Mouse (Mus musculus): ENCODE data around the gene Cntn5.

Gene Cntn5

DNA sequence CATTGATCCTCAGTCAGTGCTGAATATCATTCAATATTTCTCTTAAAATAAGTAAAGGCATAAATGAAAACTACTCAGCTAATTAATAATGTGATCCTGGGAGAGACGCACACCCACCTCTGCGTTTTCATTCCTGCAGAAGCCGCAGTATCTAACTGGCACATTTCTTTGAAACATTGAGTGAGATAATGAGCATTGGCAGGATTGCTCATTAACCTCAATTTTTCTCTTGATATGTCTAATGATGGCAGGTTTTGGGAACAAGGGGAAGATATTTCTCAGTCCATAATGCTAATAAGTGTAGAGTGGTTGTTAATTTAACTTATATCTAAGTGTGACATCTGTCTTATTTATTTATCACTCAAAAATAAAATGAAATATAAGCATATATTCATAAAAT is 734.0 kb downstream of the Cntn5 start:
- DNase-seq, result no peak

DNA sequence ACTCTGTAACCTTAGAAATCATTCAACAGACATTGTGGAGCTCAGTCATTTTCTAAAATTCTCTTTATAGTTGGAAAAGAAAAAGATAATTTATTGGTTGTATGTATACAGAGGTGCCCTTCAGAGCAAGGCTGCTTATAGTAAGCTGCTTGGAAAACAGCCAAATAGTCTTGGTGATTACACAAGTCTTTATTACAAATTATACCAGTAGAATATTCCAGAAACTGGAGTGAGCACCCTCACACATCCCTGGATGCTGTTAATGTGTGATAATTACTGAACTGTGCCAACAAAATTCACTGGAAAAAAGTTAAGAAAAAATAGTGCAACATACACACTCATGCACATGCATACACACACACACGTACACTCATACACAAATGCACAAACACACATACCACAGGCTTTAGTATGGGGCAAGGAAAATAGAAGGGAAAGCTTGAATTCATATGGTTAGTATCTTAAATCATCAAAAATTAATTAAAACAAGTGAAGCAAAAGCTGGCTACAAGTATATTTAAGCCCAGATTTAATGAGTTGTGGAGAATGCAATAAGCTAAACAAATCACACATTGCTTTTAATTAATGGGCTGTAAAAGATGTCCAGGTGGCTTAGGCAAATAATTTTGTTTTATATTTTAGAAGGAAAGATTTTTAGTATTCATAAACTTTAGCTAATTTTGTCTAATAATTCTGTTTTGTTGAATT is 783.1 kb downstream of the Cntn5 start:
- no peak for DNase-seq

DNA sequence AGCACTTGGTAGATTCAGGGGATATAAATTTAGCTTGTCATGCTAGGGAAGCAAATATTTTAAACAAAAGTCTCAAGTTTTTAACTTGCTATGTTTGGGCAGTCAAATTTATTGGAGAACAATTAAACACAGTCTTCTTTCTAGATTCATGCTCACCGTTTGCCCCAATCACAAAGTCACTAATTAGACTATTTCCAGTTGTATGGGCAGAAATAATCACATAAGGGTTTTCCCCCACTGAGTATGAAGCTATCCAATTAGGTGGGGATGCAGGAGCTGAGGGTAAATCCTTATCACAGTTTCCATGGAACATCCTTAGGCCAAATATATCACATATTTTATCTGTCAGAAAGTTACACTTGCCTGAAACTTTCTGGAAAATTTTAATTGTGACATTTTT is 788.0 kb downstream of the Cntn5 start:
- no peak for DNase-seq

DNA sequence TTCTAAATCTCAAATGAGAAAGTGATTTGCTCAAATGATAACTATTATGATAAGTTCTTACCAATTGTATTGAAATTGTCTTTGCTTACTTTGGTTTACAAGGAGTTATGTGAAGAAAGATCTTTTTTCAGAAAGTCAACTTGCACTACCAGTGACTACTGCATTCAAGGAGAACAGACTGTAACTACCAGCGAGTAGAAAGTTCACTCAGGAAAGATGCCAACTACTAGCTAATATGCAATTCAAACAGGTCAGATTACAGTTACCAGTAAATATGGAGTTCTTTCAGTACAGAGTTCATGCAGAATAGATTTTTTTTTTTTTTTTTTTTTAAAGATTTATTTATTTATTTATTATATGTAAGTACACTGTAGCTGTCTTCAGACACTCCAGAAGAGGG is 795.4 kb downstream of the Cntn5 start:
- DNase-seq, result no peak

DNA sequence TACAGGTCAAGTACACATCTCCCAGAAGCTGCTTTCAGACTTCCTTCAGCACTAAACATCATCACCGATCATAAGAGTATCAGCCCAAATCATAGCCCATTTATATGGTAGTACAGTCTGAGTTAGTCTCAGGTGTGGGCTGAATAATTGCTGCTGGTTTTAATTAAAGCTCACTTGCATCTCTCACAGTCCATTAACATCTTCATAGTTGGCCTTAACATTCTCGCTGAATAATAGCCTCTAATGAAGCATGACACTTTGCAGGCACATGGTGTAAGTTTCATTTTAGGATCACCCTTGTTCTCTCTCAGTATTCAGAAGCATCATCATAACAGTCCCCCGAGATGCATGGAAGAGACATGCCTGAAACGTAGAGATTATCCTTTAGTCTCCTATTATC is 796.7 kb downstream of the Cntn5 start:
- no peak for DNase-seq

DNA sequence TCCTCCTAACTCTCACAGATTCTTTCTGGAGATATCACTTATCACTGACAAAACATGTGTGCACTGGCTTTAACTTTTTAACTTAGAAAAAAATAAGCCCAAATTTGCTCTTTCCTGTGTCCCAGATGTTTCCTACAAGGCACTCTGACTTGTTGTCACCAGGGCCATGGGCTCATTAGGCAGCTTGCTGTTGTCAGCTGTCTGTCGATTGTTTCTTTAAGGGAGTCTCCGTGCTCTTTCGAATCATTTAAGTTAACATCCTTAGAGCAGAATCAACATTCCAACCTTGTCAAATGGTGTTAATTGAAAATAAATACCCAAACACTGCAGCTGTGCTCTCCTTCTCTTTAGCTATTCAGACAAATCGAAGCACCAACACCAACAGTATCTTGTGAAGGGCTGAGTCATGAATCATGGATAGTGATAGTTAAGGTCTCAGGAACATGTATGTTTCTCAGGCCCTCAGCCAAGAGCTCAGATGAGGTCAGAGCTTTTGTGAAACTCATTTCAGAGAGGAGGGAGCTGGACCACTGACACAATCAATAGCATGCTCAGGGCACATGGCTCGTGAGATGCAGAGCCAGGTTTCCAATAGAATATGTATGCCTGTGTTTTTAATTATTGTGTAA is 802.6 kb downstream of the Cntn5 start:
- DNase-seq, result no peak

DNA sequence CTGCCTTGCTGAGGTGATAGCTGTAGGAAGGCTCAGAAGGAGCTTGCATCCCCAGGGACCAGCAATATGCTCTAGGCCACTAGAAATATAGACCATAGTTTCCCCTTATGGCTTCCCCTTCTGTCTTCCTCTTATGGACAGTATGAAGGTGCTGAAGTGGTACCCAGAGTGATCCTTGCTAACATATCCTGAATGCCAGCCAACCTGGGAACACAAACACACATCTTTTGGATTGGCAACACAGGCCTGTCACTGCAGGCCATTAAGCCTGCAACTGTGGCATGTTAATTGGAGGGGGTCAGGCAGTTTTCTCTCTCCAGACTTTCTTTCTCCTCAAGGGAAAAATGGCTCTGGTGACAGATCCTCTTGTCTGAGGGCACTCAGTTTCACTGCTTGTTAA is 828.3 kb downstream of the Cntn5 start:
- no peak for DNase-seq

DNA sequence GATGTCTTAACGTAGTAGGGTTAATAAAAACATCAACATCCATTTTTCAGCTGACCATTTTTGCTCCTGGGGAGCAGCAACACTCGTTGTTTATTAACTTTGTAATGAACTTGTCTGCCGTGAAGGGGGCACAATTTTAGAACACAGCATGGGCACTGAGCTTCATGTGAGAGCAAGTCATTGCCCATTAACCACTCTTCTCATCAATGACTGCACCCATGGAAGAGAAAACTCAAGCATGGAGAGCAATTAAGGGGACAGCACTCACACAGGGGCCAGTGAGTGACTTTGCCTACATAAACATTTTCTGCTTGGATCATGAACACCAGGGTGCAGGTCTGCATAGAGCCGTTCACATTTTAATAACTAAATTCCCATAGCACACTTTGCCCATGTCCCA is 831.2 kb downstream of the Cntn5 start:
- no peak for DNase-seq

DNA sequence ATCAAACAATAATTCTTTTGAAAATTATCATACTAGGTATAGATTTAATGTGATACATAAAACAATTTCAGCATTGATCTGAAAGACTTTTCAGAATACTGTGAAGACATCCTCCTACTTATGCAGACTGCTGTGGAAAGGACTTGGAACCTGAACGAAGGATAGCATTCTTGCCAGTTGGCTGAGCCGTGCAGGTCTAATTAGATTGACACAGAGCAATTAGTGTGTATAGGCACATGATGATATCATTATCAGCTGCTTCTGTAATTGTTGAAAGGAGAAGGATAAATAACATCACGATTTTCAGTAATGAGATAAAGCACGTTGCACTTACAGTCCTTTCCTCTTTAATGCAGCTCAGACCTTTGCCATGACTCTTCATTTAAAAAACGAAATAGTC is 831.7 kb downstream of the Cntn5 start:
- DNase-seq, result no peak

DNA sequence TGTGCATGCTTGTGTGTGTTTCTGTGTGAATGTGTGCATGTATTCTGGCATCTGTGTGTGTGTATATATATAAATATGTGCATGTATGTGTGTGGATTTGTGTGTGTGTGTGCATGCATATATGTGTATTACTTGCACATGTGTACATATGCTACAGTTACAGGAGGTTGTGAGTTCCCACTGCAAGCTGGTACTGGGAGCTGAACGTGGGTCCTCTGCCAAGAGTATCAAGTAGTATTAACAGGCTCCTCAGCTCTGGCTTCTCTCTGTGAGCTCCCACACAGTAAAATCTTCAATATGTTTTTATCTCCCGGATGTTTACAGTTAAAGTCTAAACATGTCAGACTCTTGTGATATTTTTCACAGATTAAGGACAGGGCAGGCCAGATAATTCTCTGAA is 833.3 kb downstream of the Cntn5 start:
- no peak for DNase-seq

DNA sequence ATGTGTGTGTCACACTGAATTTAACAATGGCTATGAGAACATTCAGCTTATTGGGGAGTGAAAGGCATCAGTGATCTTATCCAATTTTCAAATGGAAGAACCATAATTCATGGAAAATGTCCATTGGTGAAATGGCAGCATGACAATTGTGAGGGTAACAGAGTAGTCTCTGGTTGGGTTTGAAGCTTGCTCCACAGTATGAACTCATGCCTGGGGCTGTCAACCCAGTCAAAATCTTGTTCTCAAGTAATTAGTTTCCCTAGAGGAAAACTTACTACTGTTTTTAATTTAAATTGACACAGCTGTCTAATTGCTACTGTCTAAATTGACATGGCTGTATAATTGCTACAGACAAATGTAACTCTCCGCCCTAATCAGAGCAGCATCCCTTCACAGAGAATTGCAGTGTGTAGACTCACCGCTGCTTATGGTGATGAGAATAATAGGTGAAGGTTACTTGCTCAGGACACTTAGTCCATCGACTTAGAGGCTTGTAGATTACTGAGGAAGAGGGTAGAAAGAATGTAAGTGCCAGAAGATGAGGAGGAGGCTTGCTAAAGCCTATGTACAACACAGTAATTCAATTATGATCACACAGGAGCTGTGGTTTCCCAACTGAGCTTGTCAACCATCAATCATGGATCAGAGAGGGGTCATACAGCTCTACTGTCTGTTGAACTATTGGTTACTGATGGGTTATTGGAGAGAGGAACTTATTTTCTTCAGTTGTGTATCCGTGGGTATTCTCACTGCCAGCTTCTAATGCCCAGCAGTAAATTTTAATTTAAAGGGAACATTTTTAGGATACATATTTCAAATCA is 859.4 kb downstream of the Cntn5 start:
- no peak for DNase-seq

DNA sequence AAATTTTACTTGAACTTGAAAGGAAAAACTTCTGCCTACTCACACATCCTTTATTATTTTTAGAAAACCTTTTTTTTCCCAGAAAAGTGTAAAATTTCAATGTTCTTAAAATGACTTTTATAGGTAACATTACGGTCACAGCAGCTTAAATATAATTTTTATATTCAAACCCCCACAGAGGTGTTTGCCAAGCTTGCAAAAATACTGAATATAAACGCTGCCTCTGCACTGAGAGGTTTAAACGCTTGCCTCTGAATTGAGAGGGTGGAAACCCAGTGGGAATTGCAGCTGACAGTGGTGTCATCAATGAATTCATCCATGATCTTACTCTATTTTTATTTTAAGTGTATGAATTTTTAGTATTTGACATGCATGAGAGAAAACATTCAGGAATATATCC is 861.6 kb downstream of the Cntn5 start:
- no peak for DNase-seq

DNA sequence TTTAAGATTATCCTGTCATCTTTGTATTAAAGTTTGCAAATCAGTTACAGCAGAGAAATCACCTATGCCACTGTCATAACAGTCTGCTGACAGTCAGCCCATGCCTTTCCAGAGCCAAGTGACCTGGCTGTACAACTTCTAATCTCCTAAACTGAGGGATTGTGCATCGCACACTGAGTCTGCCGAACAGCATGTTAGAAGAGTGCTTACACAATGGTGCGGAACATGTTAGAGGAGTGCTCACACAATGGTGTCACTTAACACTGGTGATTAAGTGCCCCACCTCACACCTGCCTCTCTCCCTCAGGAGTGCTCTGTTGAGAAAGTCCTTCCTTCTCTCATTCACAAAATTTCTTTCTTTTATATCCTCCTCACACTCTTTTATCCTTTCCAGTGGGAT is 889.4 kb downstream of the Cntn5 start:
- no peak for DNase-seq

DNA sequence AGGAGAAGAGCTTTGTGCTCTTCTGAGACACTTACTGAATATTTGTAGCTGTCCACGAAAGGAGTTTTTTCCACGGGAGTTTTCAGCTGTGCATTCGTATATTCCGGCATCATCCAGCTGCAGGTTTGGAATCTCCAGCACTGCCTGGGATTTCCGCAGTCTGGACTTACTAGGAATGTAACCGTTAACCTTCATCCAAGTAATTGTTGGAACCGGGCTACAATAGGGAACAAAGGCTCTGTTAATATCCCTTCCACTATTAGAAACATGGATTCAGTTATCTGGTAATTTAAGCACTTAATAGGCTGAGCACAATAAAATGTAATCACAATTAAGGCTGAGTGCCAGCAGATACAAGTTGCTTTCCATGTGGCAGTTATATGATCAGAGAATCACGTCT is 920.5 kb downstream of the Cntn5 start:
- no peak for DNase-seq

DNA sequence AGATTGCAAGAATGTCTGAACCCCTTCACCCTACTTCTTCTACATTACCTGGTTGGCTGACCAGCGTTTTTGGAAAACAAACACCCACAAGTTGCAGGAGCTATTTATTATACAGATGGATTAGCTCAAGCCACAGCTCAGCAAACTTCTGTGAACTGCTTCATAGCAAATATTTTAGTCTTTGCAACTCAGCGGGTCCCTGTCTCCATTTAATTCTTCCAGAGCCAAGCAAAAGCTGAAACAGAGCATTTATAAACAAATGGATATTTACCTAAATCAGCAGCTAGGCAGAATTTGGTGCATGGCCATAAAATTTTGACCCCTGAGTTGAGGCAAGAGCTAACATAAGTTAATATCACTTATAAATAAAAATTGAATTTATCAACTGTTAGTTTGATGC is 921.4 kb downstream of the Cntn5 start:
- DNase-seq, result no peak

DNA sequence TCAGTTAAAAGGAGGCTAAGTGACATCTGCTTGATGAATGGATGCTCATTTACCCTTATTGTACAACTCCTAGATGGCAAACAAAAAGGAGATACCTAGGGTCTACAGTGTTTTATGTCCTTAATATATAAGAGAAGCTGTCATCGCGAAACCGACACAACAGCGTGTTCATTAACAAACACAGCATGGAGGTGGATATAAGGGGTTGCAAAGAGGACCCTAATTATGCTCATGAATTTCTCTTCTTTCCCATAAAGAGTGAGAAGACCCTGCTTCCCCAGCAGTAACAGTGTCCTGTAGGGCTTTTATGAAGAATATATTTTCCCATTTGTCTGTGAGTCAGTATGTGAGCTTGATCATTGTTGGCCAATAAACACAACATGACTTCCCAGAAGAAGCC is 939.2 kb downstream of the Cntn5 start:
- DNase-seq, result no peak

DNA sequence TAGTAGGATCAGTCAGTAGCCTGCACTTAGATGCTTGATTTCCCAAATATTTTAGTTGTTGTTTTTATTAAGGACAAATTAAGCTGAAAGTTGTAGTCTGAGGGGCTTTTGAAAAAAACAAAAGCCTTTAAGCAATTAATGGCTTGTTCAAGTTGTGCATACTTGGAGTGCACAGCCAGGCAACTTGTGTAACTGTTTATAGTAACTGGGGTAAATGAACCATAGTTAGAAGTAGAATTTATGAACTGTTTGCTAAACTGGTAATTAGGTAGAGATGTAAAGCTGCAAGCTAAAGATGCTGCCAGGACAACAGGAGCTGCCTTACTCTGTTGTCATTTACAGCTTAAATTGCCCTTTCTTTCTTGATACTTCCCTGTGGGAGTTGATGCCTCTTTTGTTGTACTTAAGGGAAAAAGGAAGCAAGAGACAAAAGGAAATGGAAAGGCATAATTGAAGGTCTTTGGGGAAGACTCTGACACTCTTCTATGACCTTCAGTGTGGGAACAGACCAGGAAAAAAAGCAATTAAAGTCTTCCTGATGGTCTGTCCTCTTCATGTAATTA is 943.9 kb downstream of the Cntn5 start:
- no peak for DNase-seq

DNA sequence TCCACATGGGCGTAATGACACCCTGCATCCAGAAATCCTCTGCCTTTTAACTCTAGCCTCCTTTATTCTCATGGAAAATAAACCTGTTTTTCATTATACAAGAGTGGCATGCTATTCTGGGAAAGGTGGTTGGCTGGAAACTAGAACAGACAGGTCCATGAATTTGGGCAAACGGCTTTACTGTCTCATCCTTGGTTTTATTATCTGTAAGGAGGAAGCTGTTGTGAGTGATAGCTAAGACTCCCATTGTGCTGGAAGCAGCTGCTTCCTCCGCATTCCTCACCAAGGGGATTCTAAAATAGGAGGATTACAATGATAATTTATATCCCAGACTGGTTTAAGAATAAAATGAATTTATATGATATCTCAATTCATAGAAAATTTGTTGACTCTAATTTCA is 955.2 kb downstream of the Cntn5 start:
- DNase-seq, result no peak

DNA sequence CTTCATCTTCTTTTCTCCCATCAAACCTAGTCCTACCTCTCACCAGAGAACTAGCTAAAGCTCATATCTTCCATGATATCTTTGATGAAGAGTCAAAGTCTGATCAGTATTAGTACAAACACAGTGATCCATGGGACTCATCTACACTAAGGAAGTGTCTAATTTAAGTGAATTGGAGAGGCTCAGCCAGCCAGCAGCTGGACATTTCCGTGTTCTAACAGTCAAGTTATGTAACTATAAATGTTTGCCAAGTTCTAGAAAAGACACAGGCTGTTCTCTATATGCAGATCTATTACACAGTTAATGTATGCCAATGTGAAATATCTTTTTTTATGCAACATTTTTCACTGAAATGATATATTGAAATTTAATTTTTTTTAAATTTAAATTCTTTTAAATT is 959.7 kb downstream of the Cntn5 start:
- DNase-seq, result no peak

DNA sequence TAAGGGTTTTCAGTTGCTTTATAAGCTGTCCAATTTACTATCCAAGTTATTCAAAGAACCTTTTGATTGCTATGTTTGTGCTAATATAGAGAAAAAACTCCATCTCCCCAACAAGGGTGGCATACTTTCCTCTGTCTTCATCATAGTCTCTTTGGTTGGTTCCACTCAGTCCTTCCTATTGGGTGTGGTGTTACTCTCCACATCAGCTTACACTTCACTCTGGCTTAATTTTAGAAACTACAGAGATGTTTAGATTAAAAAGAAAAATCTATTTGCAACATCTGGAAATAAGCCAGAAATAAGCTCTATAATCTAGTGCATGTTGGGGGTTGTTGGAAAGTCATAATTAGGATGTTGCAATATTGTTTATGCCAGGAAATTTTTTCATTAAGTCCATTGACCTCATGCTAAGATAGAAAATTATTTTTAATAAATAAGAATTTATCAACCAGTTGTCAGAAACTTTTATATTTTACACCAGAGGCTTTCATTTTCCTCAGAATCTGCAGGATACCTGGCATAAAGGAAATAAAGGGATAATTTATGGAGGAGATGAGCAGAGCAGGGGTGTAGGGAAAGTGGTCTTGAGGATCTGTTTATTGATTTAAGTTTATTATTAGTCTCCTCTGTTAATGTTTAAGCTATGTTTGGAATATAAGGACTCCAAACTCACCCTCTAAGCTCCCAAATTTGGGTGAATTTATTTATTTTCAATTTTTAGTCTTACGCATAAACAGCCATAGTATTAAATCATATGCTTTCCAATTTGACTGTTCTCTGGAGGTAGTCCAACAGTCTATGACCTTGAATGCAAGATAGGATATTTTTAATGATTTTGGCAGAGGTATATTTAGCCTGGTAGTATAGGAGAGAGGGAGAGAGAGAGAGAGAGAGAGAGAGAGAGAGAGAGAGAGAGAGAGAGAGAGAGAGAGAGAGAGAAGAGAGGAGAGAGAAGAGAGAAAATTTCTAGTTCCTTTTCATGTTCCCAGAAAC is 966.8 kb downstream of the Cntn5 start:
- no peak for DNase-seq

DNA sequence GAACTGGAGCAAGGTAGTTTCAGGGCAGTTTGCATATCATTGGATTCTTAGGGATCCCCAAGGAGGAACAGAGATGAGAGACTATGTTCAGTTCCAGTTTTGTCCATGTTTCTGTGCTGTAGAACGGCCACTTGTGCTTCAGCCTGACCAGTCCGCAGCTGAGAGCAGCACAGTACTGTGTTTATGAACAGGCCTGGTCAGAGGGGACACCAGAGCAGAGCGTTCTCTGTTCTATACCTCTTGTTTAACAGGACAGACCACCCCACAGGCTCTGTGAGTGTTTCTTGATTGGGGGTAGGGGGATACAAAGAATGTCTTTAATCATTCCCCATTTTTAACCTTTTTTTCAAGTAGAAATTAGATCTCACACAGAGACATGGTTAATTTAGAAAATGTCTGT is 984.0 kb downstream of the Cntn5 start:
- no peak for DNase-seq

DNA sequence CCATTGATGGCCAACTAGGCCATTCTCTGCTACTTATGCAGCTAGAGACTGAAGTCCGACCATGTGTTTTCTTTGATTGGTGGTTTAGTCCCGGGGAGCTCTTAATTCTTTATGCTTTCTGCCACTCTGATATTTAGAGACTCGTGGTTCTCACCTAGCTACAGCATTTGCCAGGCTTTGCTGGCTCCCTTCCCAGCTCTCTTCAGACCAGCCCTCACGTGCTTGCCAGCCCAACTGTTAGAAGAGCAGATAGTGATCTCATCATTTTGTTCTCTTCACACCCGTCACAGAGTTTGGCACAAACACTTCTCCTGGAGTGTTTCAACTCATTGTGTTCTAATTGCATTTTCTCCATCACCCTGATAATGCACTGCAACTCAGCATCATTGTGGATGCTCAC is 1005.5 kb downstream of the Cntn5 start:
- no peak for DNase-seq

DNA sequence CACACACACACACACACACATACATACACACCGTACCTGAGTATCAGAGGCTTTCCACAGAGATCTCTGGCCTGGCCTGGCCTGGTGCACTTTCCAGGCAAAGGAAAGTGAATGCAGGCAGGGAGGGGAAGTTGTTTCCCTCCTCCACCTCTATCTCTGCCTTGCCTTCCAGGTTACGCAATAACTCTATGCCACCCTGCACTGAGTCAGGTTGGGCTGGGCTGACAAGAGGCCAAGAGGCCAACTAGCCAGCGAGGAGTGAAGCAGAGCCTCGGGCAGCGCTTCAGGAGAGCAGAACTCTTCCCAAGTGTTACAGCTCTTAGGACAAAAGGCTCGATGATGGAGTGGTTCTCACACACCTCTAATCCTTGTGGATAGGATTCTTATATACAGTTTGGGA is 1018.4 kb downstream of the Cntn5 start:
- DNase-seq, result no peak
